Mouse (Mus musculus) hindbrain, postnatal 0 days (tissue): ENCODE measurements at regions not wholly inside any gene's neighbourhood (a gene's known extent, or its start where the extent isn't known, plus 50 kb on each side); places are given as distances from the start of the nearest gene placed in this dataset.

Experiments used
- ATAC-seq: fragments of 200-750 bp; cut with Nextera tagmentation; 2 replicates; pipeline ENCODE4 v1.8.0; 2017; ENCODE audit warnings: mild to moderate bottlenecking, moderate TSS enrichment, moderate library complexity
- DNase-seq: peaks from one replicate; pipeline ENCODE4 v3.0.0-alpha.2; 2015; ENCODE audit warnings: low spot score
- H3K27ac ChIP-seq: fragments of 300-500 bp; sonication (generic); 2 replicates; pipeline ENCODE4 v1.5.1; 2014; ENCODE audit warnings: mild to moderate bottlenecking
- H3K27me3 ChIP-seq: fragments of 300-500 bp; sonication (generic); 2 replicates; pipeline ENCODE4 v1.6.1; 2014; ENCODE audit warnings: low read length, mixed read lengths; ENCODE audit not compliant: insufficient read depth
- H3K36me3 ChIP-seq: fragments of 300-500 bp; sonication (generic); 2 replicates; pipeline ENCODE4 v1.6.1; 2014; ENCODE audit warnings: low read length, mixed read lengths; ENCODE audit not compliant: insufficient read depth
- H3K4me1 ChIP-seq: fragments of 300-500 bp; sonication (generic); 2 replicates; pipeline ENCODE4 v1.6.1; 2014; ENCODE audit warnings: antibody characterized with exemption, low read length, mixed read lengths; ENCODE audit not compliant: insufficient read depth
- H3K4me2 ChIP-seq: fragments of 300-500 bp; sonication (generic); 2 replicates; pipeline ENCODE4 v1.6.1; 2014; ENCODE audit warnings: low read depth, mild to moderate bottlenecking, low read length, moderate library complexity, mixed read lengths
- H3K4me3 ChIP-seq: fragments of 300-500 bp; sonication (generic); 2 replicates; pipeline ENCODE4 v1.5.1; 2014; ENCODE audit warnings: low read length
- H3K9ac ChIP-seq: fragments of 300-500 bp; sonication (generic); replicated peaks from 2 replicates; pipeline ENCODE4 v1.6.1; 2014; ENCODE audit warnings: mild to moderate bottlenecking, low read length, moderate library complexity, mixed read lengths
- H3K9me3 ChIP-seq: fragments of 300-500 bp; sonication (generic); 2 replicates; pipeline ENCODE4 v1.6.1; 2016; ENCODE audit warnings: low read length, mixed read lengths
- CTCF ChIP-seq: IDR thresholded peaks from 2 replicates; pipeline ENCODE4 v1.5.1; 2016; ENCODE audit warnings: antibody characterized with exemption, control low read depth, low read depth
- WGBS: fragments of 180-500 bp; shearing (Covaris S2); extraction: QIAGEN DNeasy Blood & Tissue Kit; methylation state at CpG from one replicate; pipeline ENCODE4 v1.1.7; 2014; 5-methylcytosine and 5-hydroxymethylcytosine counted together

DNA sequence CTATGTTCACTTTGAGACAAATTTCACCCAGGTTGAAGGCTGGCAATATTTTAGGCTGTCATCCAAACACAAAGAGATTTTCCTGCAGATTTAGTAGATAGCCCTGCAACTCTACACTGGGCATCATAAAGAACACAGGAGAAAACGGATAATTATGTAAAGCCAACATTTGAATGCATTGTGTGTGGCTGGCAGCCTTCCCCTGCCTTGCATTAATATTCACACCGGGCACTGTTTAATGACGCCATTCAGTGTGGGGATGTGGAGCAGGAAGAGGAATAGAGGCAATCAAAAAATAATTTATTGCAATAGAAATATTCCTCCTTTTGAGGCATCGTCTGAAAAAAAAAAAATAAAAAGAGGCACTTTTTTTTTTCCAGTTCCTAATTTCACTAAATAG lies 105.7 kb downstream of the Samd5 start:
- Histone ChIP-seq H3K4me3 (no peak overlapping the region), H3K9me3 (no peaks in the 10 kb centered on the region), H3K27ac (no peak overlapping the region), H3K36me3 (no peaks in the 10 kb centered on the region), H3K4me2 (0 out of 2 replicates have a peak overlapping the region, but pooled peaks have one; percentile 16), H3K9ac (no peak overlapping the region), H3K27me3 (no peaks in the 10 kb centered on the region), H3K4me1 (no peaks in the 10 kb centered on the region)
- peak; percentile 33 for DNase-seq
- 17% methylated on average over 4 of the region's 4 CpGs for WGBS
- TF ChIP-seq CTCF = no peak
- no peak for ATAC-seq

DNA sequence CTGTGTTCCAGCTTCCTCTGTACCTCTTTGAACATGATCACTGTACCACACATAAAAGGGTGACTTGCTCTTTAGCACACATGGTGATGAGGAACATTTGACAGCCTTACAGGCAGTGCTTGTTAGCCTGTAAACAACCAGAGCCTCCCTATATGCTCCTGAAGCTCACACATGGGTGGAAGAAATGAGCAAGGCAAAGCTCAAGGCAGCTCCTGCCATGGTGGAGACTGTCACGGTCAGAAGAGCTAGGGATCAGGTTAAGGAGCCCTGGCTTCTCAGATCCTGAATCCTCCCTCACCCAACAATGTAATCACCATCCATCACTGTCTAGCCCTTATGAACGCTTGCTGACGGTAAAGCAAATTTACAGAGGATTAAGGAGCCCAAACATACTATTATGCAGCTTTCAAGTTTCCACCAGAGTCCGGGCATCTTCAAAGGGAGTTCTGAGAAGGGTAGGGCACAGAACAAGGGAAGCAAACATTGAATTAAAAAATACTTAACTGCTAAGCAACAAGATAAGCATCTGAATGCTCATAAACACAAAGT lies 117.4 kb downstream of the Samd5 start:
- ATAC-seq = no peak
- Histone ChIP-seq H3K9ac (no peak overlapping the region), H3K27ac (no peak overlapping the region), H3K9me3 (no peaks in the 10 kb centered on the region), H3K36me3 (no peaks in the 10 kb centered on the region), H3K4me3 (no peak overlapping the region), H3K4me2 (no peak overlapping the region), H3K4me1 (no peaks in the 10 kb centered on the region), H3K27me3 (no peaks in the 10 kb centered on the region)
- TF ChIP-seq CTCF = no peak
- DNase-seq = no peak
- 44% methylated on average over 4 of the region's 4 CpGs for WGBS

DNA sequence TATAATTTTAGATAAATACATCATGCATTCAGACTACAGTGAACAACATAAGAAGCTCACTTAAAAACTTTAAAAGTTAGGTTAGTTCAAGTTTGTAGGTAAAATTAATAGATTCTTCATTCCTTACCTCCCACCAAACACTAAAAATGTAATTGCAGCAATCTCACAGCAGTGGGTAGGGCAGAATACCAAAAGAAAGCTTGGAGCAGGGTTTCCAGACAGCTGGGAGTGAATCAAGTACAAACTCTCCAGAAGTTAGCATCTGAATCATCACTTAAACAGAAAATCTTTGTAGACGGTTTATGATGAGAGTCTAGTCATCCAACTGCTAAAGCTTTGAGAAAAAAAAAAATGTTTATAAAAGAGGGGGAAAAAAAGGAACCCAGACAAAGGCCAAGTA lies 117.9 kb downstream of the Samd5 start:
- no peak for TF ChIP-seq CTCF
- H3K36me3 ChIP-seq = no peaks in the 10 kb centered on the region
- ATAC-seq = no peak

DNA sequence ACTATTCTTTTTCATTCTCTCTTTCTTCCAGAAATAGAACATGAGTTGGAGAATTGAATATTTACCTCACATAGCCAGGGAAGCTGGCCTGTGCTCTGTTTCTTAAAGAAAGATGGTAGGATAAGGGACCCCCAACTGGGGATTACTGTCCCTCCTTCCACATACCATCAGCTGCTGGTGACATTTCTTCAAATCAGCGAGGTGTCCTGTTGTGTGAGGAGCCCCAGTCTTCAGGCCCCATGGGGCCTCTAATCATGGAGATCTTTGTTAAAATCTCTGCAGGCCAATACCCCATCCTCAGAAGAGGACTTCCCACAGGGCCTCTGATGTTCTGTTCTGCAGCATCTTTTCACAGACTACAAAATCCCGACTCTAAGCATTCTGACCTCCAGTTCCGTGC lies 121.1 kb downstream of the Samd5 start:
- H3K9me3 ChIP-seq = no peaks in the 10 kb centered on the region
- H3K4me3 ChIP-seq = no peak overlapping the region
- no peaks in the 10 kb centered on the region for H3K27me3 ChIP-seq
- 23% methylated on average over 3 of the region's 3 CpGs for WGBS
- TF ChIP-seq CTCF = no peak
- ATAC-seq (no peak), DNase-seq (no peak)
- no peak overlapping the region for H3K27ac ChIP-seq
- H3K4me1 ChIP-seq = no peaks in the 10 kb centered on the region
- no peak overlapping the region for H3K4me2 ChIP-seq
- no peaks in the 10 kb centered on the region for H3K36me3 ChIP-seq
- no peak overlapping the region for H3K9ac ChIP-seq

More for the DNA sequence above, 117.9 kb downstream of the Samd5 start:
- WGBS = 38% methylated on average over 1 of the region's 1 CpGs
- H3K9ac ChIP-seq = no peak overlapping the region
- no peak overlapping the region for H3K27ac ChIP-seq
- no peak for DNase-seq
- no peak overlapping the region for H3K4me3 ChIP-seq
- no peaks in the 10 kb centered on the region for H3K27me3 ChIP-seq
- no peak overlapping the region for H3K4me2 ChIP-seq
- H3K9me3 ChIP-seq = no peaks in the 10 kb centered on the region
- H3K4me1 ChIP-seq = no peaks in the 10 kb centered on the region

DNA sequence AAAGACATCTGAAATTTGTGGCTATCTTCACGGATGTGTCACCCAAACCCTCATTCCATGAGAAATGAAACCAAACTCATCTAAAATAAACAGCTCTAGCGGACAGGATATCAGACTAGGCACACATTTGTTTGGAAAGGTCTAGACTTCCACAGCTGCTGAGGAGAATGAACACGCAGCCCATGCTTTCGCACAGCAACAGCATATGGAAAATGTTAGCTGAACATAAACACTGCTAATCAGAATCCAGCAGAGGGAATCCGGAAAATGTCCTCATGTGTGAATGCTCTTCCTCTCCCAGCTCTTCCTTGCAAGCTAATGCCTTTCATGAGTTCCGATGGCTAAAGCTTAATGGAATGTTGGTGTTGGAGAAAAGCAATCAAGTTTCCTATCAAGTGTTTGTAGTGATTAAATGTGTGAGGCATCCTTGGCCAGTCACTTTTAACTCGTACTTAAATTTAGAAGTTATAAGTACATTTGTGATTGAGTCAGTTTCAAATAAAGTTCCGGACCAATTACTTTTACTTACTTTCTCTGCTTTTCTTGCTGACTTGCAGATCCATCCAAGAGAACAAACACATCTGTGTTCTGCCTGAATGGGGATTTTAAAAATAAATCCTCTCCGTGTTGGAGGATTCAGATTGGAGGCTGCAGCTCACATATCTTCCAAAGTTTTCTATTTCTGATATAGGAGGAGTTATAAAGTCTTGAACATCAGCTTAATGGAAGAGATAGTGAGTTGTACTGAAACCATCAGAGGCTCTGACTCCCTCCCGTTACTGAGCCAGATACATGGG lies 124.9 kb downstream of the Samd5 start:
- no peak overlapping the region for H3K27ac ChIP-seq
- no peaks in the 10 kb centered on the region for H3K36me3 ChIP-seq
- no peak overlapping the region for H3K9ac ChIP-seq
- no peak for TF ChIP-seq CTCF
- no peak overlapping the region for H3K4me3 ChIP-seq
- no peaks in the 10 kb centered on the region for H3K4me1 ChIP-seq
- WGBS = 79% methylated on average over 10 of the region's 10 CpGs
- H3K9me3 ChIP-seq = no peaks in the 10 kb centered on the region
- H3K27me3 ChIP-seq = no peaks in the 10 kb centered on the region
- ATAC-seq = no peak
- no peak overlapping the region for H3K4me2 ChIP-seq
- no peak for DNase-seq

DNA sequence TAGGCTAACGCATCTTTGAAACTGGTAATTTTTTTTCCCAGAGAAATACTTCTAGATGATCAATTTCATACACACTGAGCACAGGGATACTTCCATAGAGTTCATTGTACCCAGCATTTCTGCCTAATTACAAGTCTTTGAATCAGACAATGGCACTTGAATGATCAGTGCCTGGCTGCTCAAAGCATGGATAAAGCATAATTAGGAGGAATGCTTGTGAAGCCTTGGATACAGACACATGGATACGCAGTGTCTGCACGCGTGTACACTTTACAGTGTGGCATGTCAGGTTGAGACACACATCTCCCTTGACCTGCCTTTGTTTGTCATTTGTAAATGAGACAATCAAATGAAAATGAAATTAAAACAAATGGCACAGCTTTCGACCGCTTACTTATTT lies 129.2 kb downstream of the Samd5 start:
- Histone ChIP-seq H3K27me3 (no peaks in the 10 kb centered on the region), H3K9ac (no peak overlapping the region), H3K4me3 (no peak overlapping the region), H3K27ac (no peak overlapping the region), H3K4me2 (no peak overlapping the region), H3K9me3 (no peaks in the 10 kb centered on the region), H3K36me3 (no peaks in the 10 kb centered on the region), H3K4me1 (0 out of 2 replicates have a peak, but pooled peaks cover 3% of the 10 kb centered on the region)
- DNase-seq (no peak), ATAC-seq (no peak)
- no peak for TF ChIP-seq CTCF
- 42% methylated on average over 6 of the region's 6 CpGs for WGBS
